Mouse (Mus musculus) olfactory bulb, adult 2 months (tissue): ENCODE data around the gene Supt5.

Source experiments
- CTCF ChIP-seq: fragments of 200-500 bp; IDR thresholded peaks from 2 replicates; pipeline ENCODE4 v1.5.1; 2012; ENCODE audit warnings: low read depth, mild to moderate bottlenecking, low read length, moderate library complexity; ENCODE audit not compliant: insufficient read depth
- POLR2A ChIP-seq: fragments of 200-500 bp; IDR thresholded peaks from 2 replicates; pipeline ENCODE4 v1.6.1; 2012; ENCODE audit warnings: mild to moderate bottlenecking, low read depth, low read length, moderate library complexity; ENCODE audit not compliant: insufficient read depth

- TF ChIP-seq CTCF (no peak), POLR2A (no peak)
These were observed 12.1 kb downstream of the Supt5 start for GRCm38 (mm10) chr7:28326457-28326856.
